Mouse (Mus musculus) c-Kit-positive CD71-positive TER-119-negative erythroid progenitor cells, embryonic 14.5 days (primary cell): ENCODE measurements around the gene Sept1.

Experiments
- DNase-seq: peaks from one replicate; pipeline ENCODE4 v3.0.0-alpha.2; 2013; ENCODE audit warnings: low read depth

Gene Sept1

DNA sequence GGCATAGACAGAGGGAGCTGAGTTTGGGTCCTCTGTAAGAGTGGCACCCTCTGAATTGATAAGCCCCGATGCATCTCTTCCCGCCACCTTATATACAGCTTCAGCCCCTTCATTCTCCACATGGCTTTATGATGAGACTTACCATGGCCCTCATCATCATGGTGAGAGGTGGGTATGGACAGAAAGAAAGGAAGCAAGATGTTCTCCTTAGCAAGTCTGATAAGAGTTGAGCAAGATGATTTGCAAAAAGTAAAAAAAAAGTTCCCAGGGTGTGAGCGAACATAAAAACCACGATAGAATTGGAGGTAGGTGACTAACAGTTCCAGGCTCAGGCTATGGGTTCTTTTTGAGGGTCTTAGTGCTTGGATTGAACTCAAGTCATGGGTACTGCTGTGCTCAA, 14.3 kb downstream of the Sept1 start:
- DNase-seq, result no peak

DNA sequence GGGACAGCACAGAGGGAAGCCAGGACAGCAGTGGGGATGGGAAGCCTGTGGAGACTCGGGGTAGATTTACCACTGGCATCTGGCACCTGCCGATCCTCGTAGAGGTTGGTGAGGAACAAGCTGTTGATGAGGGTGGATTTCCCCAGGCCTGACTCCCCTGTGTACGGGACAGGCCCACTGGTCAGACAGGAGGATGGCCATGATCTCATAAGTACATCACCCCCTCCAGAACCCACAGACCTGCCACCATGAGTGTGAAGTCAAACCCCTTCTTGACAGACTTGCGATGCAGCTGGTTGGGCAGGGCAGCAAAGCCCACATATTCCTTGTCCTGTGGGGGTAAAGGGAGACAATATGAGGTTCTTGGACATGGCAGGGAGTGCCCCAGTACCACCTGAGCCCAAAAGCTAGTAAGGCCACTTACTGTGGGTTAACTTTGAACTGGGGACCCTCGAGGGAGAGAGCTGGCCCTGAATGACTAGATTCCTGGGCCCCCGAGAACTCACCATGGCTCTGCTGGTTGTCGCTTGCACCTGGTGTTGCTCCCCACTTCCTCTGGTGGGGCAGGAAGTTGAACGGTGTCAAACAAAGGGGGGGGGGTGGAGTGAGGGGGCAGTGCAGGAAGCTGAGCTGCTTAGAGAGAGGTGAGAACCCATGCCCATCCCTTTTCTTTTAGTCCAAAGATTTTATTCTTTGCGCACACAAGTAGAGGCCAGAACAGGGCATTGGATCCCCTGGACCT, 14.9 kb downstream of the Sept1 start:
- no peak for DNase-seq

DNA sequence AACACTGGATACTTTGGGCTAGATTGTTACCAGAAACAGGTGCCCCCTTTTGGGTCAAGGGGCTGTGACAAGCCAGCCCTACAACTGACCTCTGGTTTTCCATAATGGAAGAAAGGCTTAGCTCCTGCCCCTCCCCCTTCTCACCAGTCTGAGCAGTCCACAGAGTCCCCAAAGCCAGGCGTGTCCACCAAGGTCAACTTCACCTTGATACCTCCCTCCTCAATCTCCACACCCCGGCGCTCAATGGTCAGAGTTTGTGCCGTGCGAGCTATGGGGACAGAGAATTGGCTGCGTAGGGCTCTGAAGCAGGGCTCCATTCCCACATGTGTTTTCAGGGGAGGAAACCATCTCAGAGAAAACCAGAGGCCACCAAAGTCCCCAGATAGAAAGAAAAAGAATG, 15.5 kb downstream of the Sept1 start:
- DNase-seq, result no peak

DNA sequence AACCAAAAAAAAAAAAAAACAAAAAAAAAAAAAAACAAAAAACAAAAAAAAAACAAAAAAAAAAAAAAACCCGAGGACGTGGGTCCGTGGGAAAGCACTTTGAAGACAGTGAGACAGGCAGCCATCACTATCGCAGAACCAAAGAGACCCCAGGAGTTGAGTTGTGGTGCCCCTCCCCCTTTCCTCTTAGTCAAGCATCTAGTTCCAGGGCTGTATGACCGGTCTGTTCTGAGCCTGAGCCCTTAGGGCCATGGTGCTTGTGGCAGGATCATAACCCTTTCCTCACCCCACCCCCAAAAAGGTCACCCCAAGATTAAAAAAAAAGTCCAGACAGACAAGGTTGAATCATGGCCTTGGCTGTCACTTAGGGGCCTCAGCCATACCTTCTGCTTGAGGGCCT, 16.6 kb downstream of the Sept1 start:
- DNase-seq, result no peak

DNA sequence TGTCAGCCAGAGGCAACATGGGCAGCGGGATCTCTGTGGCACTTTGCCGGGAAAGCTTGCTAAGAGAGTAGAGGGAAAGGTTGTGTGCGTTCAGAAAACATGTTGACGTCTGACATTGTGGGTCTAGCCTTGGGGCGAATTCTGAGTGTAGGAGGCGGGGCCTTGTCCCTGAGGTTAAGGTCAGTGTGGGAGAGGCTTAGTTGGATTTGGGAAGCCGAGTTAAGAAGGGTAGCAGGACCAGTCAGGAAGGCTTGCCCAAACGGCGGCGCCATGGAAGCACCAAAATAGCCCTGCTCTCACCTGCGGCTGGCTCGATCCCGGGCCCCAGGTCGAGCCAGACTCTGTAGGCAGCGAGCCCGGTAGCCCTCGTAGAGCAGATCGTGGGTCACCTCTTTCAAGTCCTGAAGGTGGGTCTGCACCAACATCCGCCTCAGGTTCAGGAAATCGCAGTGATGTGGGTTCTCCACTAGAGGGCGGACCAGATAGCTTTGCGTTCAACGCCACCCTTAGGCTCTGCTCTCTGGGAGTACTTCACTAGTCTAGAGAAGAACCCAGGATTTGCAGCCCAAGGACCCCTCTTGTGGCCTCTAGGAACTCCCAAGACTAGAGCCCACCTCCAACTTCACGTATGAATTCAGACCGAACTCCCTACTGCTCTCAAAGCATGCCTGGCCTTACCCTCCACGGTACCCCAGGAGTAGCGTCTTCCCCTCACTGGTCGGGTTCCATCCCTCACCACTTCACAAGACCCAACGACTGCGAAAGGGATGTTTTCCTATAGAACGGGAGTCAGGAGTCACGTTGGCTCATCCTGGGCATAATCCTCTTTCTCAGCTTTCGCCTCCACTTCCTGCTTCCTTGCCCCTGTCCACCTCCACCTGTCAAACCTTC, 17.7 kb downstream of the Sept1 start:
- no peak for DNase-seq

DNA sequence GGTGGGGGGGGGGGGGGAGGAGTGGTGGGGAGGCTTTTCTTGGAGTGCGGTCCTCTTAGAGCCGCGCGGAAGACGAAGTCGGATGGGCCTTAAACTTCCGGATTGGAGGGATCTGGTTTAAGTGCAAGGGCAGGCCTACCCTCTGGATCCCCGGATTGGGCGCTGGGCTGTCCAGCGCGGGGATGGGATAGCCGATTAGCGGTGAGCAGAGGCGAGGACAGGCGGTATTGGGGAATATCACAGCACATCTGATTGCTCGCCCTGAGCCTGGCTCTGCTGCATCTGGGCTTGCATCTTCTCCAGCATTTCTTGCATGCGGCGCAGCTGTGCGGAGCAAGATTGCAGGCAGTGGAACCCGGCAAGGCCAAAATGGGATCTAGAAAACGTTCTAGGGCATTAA, 18.4 kb downstream of the Sept1 start:
- no peak for DNase-seq

DNA sequence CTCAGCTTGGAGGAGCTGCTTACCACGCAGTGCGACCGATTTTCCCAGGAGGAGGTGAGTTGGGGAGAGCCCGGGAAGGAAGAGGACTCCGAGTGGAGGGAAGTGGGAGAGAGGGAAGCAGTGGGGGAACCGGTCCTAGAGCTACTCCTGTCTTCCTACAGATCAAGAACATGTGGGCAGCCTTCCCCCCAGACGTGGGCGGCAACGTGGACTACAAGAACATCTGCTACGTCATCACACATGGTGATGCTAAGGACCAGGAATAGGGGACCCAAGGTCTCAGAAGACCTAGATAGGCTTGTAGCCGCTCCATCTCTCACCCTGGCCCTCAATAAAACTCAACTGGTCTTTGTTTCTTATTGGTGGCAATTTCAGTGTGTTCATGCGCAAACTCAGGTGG, 19.0 kb downstream of the Sept1 start:
- no peak for DNase-seq

DNA sequence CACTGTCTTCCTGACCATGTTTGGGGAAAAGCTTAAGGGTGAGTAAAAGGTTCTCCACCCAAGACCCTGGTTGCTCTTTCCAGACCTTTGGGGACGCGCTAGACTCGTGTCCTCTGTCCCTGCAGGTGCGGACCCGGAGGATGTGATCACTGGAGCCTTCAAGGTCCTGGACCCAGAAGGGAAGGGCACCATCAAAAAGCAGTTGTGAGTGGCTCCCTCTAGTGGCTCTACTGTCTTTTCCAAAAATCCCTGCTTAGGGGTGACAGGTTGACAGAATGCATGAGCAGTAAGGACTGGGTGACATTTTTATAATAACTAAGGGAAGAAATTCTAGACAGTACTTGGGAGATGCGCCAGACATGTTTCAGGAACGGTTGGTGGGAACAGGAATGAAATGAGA, 19.4 kb downstream of the Sept1 start:
- DNase-seq, result no peak

DNA sequence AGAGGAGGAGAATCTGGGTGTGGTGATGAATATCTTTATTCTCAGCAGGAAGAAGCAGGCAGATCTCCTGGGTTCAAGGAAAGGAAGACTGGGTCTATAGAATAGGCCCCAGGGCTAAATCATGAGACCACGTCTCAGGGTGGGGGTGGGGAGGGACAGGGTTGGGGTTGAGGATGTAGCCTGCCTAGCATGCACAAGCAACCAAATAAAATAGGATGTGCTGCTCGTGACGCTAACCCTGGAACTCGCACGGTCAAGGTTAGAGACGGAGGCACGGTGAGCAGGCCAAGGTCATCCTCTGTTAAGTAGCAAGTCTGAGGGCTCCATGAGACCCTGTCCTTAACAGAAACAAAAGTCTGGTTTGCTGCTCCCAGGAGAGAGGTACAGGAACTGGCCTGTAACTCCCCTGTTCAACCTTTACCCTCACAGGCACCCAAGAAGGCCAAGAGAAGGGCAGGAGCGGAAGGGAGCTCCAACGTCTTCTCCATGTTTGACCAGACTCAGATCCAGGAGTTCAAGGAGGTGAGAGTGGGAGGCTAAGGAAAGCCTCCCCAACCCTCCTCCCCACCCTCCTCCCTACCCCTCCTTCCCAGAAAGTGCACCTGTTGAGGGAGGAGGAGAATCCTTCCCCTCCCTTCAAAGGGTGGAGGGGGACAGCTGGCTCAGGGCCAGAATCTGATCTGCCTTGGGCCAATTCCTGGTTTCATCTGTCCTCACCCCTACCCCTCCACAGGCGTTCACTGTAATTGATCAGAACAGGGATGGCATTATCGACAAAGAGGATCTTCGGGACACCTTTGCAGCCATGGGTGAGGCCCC, 20.3 kb downstream of the Sept1 start:
- no peak for DNase-seq

DNA sequence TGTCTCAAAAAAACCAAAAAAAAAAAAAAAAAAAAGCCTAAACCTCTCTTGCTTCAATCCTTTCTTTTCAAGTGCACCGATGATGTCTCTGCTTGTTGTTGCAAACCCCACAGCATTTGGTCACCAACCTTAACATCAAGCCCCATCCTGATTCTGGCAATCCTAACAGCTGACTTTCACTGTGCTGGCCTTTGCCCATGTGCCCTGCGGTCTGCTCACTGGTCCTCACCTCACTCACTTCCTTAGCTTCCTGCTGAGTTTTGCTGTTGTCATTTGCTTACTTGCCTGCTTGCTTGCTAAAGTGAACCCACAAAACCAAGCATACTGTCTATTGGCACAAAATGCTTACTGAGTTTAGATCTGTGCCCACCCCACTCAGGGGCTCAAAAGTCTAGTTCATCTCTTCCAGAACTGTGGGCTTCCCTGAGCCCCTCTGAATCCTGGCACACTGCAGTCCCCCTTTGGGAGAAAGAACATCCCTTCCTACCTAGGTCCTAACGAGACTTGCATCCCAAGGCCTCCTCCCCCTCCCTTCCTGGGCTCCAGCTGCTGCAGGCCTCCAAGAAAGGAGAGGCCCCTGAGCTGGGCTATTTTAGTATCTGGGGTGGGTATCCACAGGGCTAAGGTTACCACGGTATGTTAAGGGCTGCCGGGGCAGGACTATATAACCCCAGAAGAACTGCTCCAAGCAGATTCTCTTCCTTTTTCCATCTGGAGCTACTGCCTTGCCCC, 21.8 kb downstream of the Sept1 start:
- no peak for DNase-seq

DNA sequence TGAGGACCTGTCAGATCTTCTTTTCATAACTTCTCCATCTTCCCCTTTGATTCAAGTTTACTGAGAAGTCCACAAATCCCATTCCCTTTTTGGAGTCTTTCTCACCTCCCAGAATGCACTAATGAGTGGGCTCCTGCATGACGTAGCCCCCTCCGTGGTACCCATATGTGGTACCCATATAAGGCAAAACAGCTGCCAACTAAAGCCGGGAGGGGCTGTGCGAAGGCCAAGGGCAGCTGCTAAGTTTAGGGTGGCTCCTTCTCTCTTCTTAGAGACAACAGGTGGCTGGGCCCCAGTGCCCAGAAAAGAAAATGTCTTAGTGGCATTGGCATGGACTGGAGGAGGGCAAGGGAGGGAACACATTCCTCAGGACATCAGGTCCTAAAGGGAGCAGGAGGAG, 22.7 kb downstream of the Sept1 start:
- DNase-seq, result no peak

DNA sequence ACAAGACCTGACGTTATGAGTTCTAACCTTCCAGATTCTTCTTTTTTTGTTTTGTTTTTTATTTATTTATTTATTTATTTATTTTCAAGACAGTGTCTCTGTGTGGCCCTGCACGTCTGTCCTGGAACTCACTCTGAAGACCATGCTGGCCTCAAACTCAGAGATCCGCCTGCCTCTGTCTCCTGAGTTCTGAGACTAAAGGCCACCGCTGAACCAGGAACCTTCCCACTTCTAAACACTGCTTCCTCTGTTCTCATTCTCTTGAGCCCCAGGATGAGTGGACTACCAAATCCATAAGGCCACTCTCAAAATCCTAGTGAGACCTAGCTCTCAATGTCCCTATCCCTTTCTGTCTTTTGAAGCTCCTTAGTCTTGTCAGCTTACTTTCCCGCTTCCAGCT, 23.1 kb downstream of the Sept1 start:
- no peak for DNase-seq

DNA sequence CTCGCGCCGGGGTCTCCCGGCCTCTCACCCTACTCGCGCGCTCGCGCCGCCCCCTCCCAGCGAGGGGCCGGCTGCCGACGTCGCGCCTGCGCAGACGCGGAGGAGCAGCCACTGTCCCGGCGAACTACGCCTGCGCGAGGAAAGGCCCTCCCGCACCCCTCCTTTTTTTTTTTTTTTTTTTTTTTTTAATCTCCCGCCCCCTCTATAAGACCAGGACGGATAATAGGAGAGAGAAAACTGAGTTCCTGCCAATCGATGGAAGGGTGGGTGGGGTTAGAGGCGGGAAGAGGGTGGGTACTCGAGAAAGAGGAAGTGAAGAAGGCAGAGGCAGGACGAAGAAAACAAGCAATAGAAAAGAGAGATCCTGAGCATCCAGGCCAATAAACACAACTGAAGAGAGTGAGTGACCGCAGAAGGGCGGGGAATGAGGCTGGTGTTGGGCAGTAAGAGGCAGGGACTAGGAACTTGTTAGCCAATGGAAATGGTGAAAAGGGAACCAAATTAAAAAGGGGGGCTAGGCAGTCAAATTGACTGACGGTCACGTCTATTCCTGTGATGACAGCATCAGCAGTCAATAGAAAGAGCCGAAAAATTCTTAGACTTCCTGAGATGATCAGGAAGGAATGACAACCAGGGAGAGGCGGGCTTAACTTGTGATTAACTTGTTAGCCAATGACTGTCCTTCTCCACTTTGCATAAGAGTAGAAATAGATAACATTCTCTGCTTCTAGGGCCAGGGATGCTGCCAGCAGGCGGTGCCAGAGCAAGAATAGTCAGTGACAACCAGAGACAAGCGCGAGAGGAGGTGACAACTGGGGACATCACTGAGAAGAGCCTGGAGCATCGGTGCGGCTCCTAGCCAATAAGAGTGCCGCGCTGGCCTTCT, 24.1 kb downstream of the Sept1 start, which contains the start of gene Mylpf:
TSS of gene Mylpf (plus strand) at position 338 of the 886 bp plus-strand sequence.
- peak; percentile 95 for DNase-seq

DNA sequence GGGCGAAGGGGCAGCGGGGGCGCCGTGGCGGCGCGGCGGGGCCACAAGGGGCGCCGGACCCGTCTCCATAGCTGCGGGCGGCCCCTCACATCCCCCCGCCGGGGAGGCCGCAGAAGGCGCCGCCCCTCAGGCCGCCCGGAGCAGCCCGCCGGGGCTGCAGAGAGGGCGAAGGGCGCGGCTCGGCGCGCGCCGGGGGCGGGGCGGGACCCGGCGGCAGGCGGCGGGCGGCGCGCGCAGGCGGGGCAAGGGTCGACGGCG, 24.7 kb downstream of the Sept1 start, which contains the start of gene Tbc1d10b:
TSS of gene Tbc1d10b (minus strand) at position 174 of the 258 bp plus-strand sequence.
- DNase-seq, result no peak

DNA sequence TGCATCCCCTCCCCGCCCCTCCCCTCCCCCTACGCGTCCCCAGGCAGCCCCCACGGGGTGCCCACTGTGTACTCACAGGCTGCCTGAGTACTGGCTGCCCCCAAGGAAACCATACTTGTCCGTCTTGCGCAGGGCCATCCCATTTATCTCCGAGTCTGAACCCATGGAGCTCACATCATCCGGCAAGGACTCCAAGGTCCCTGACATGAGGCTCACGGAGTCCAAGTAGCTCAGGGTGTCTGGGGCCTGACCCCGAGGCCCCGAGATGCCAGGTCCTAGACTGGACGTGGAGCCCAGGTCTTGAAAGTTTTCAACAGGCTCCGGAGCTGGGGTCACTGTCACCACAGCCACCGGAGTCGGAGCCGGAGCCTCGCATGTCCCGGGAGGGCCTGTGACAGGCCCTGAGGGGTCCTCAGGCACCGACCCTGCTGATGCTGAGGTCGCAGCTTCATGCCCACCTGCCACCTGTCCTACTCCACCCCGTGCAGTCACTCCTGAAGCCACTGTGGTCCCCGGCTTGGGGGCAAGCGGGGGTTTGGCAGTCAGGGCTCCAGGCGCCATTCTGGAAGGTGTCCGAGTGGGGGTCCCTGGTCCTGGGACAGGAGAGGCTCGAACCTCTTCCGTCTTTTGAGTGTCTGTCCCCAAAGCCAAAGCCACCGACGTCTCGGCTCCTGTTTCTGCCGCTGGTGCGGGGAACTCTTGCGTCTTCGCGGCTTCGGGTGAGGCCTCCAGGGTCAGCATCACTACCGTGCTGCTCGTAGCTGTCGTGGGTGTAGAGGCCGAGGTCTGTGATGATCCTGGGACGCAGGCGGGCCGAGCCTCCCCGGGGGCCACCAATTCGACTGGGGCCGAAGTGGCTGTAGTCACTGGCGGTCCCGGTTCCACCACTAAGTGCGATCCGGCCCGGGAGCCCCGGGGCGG, 25.3 kb downstream of the Sept1 start:
- DNase-seq, result no peak

DNA sequence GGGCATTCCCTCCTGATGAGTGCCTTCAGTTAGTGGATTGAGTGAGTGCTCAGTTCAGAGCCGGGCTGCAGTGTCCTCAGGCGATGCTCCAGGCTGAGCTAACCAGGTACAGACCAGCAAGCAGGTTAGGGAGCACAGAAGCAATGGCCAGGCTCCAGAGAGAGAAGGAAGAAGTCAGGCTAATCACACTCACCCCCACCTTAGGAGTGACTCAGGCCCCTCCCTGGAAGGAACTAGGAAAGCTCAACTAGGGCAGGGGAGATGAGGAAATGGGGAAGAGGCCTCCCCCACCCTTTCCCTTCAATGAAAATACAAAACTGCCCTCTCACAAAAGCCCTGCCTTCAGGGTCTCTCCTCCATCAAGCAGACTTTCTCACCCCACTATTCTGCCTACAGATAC, 26.3 kb downstream of the Sept1 start:
- no peak for DNase-seq

DNA sequence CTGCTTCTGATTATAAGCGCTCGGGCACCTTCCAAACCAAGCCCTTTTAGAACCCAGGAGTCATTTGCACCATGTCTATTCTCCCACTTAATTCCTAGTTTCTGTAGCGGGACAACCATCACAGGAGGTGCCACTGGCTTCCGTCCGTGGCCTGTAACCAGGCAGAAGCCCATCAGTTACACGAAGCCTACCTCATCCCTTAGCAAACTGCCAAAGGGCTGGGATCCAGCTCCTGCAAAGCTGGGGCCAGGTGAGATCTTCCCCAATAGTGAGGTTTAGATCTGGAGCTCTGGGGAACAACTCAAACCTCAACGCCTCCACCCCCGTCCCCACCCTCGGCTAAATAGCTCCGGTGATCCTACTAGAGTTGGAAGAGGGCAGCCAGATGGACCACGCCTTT, 36.4 kb downstream of the Sept1 start:
- no peak for DNase-seq

DNA sequence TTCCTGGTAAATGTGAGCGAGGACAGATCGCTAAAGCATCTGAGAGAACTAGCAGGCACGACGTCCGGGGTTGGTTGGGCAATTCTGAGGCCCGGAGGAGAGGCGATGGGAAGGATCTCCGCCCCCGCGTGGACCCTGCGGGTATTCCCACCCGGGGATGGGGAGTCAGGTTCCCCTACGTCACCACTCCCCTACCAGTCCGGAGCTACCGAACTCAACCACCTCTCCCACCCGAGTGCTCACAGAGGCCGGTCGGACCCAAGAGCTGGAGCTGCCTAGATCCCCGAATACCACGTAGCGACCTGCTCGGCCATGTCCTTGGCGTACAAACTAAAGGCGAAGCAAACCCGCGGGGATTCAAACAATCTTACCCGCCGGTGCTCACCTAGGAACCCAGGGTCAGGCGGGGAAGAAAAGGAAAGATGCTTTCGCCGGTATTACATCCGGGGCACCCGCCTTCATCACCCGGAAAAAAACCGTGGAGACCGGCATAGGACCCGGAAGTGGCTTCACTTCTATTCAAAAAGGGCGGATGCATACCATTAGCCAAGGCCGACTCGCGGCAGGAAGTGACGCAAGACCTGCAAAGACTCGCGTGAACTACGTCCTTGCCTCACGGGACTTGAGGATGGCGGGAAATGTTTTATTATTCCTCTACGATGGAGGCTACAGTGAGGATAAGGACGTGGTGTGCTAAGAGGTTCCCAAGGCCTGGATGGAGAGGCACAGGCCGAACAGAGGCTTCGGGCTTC, 37.2 kb downstream of the Sept1 start, which contains the start of gene Cd2bp2:
TSS of gene Cd2bp2 (minus strand) at position 507 of the 752 bp plus-strand sequence.
- peak; percentile 95 for DNase-seq

DNA sequence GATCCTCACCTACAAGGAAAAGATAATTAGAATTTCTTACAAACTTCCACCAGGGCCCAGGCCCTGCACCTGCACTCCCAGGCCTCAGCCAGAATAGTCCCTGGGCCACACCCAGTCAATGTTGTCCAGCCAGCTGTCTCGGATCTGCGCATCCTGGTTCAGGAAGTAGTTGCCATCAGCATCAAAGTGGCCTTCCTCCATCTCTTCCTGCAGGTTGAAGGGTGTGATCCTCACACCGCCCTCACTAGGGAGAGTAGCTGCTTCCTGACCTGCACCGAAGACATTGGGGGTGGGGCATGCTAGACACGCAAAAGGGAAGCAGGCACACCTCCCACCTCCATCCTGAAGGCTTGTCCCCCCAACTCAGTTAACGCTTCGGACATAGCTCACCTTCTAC, 38.3 kb downstream of the Sept1 start:
- no peak for DNase-seq
